Mouse (Mus musculus) heart, embryonic 11.5 days (tissue): ENCODE results near the gene Kank2. TPM values are rescaled to one million over a fixed set of nuclear protein-coding genes. Genes with fewer than 3 reads are reported as not detected.

Source experiments
- ATAC-seq: fragments of 200-750 bp; cut with Nextera tagmentation; replicated peaks from 2 replicates; pipeline ENCODE4 v1.8.0; 2017; ENCODE audit warnings: moderate library complexity; ENCODE audit not compliant: insufficient number of reproducible peaks, low FRiP score, low TSS enrichment
- H3K27ac ChIP-seq: fragments of 300-500 bp; sonication (generic); 2 replicates; pipeline ENCODE4 v1.5.1; 2014; ENCODE audit warnings: mild to moderate bottlenecking, low read depth, low read length
- H3K27me3 ChIP-seq: fragments of 300-500 bp; sonication (generic); 2 replicates; pipeline ENCODE4 v1.6.1; 2014; ENCODE audit warnings: mild to moderate bottlenecking, low read length, mixed read lengths; ENCODE audit not compliant: control insufficient read depth, insufficient read depth
- H3K36me3 ChIP-seq: fragments of 300-500 bp; sonication (generic); 2 replicates; pipeline ENCODE4 v1.6.1; 2014; ENCODE audit warnings: mild to moderate bottlenecking, low read length, moderate library complexity, mixed read lengths; ENCODE audit not compliant: control insufficient read depth, insufficient read depth
- H3K4me1 ChIP-seq: fragments of 300-500 bp; sonication (generic); 2 replicates; pipeline ENCODE4 v1.6.1; 2014; ENCODE audit warnings: low read length; ENCODE audit not compliant: control insufficient read depth, insufficient read depth
- H3K4me2 ChIP-seq: fragments of 300-500 bp; sonication (generic); 2 replicates; pipeline ENCODE4 v1.6.1; 2014; ENCODE audit warnings: mild to moderate bottlenecking, moderate library complexity
- H3K4me3 ChIP-seq: fragments of 300-500 bp; sonication (generic); 2 replicates; pipeline ENCODE4 v1.5.1; 2014; ENCODE audit warnings: low read depth, low read length
- H3K9ac ChIP-seq: fragments of 300-500 bp; sonication (generic); 2 replicates; pipeline ENCODE4 v1.6.1; 2014; ENCODE audit warnings: mild to moderate bottlenecking, low read depth, low read length, moderate library complexity
- H3K9me3 ChIP-seq: fragments of 300-500 bp; sonication (generic); replicated peaks from 2 replicates; pipeline ENCODE4 v1.6.1; 2016; ENCODE audit warnings: low read length; ENCODE audit not compliant: control insufficient read depth
- WGBS: fragments of 180-500 bp; shearing (Covaris S2); extraction: QIAGEN DNeasy Blood & Tissue Kit; methylation state at CpG from one replicate; pipeline ENCODE4 v1.1.7; 2014; ENCODE audit not compliant: insufficient replicate concordance; 5-methylcytosine and 5-hydroxymethylcytosine counted together
- polyA plus RNA-seq: library from polyadenylated mRNA; unstranded; fragments of >200 nt; fragmentation: Nextera tagmentation; extraction: Ambion mirVana; gene quantifications from 2 replicates; pipeline ENCODE4 v1.2.1, GENCODE M21; 2014

Gene Kank2
- polyA plus RNA-seq, 1 experiment from 2014 or later = 8.9 TPM

GRCm38 (mm10) chr9:21806976-21807375, 8.4 kb upstream of the Kank2 start:
- Histone ChIP-seq H3K4me2 (no peak overlapping the region), H3K36me3 (peaks cover 8% of the 10 kb centered on the region; the same call in 1 of the 2 replicates), H3K9me3 (no peaks in the 10 kb centered on the region), H3K4me1 (no peaks in the 10 kb centered on the region), H3K4me3 (no peak overlapping the region), H3K27me3 (no peaks in the 10 kb centered on the region), H3K9ac (no peak overlapping the region), H3K27ac (no peak overlapping the region)
- ATAC-seq = no peak
- WGBS = 86% methylated on average over 11 of the region's 11 CpGs

DNA sequence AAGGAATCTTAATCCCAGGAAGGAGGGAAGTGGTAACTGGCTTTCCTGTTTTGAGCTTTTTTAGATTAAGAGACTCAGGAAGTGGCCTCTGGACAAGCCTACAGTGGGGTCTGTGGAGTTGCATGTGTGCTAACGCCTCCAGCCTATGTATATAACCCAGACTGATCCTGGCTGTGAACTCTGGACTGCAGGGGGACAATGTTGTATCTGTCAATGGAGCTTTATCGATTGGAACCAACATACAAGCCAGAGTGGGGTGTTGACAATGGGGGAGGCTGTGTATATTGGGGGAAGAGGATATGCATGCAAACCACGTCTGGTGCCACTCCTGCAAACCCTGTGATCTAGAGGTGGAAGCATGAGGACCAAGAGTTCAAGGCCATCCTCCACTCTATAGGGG, 7.8 kb upstream of the Kank2 start:
- Histone ChIP-seq H3K9ac (no peak overlapping the region), H3K9me3 (no peaks in the 10 kb centered on the region), H3K27me3 (no peaks in the 10 kb centered on the region), H3K4me2 (no peak overlapping the region), H3K27ac (no peak overlapping the region), H3K36me3 (peaks cover 9% of the 10 kb centered on the region; the same call in 1 of the 2 replicates), H3K4me3 (no peak overlapping the region), H3K4me1 (no peaks in the 10 kb centered on the region)
- WGBS = 52% methylated on average over 3 of the region's 3 CpGs
- ATAC-seq = no peak

- 0 out of 2 replicates have a peak overlapping the region, but pooled peaks have one; percentile 4 for H3K27ac ChIP-seq
- H3K36me3 ChIP-seq = peaks cover 13% of the 10 kb centered on the region
- H3K9ac ChIP-seq = peak overlapping the region; percentile 10; the same call in 1 of the 2 replicates
- H3K9me3 ChIP-seq = no peaks in the 10 kb centered on the region
- no peaks in the 10 kb centered on the region for H3K27me3 ChIP-seq
- no peaks in the 10 kb centered on the region for H3K4me1 ChIP-seq
- 0 out of 2 replicates have a peak overlapping the region, but pooled peaks have one; percentile 3 for H3K4me3 ChIP-seq
- peak overlapping the region; percentile 39 for H3K4me2 ChIP-seq
- ATAC-seq = peak; percentile 73
- WGBS = 29% methylated on average over 13 of the region's 13 CpGs
Observed at GRCm38 (mm10) chr9:21803986-21804644, 5.6 kb upstream of the Kank2 start.

GRCm38 (mm10) chr9:21801591-21801990, 3.0 kb upstream of the Kank2 start:
- Histone ChIP-seq H3K4me2 (no peak overlapping the region), H3K27me3 (no peaks in the 10 kb centered on the region), H3K9ac (no peak overlapping the region), H3K9me3 (no peaks in the 10 kb centered on the region), H3K36me3 (peaks cover 10% of the 10 kb centered on the region), H3K4me3 (no peak overlapping the region), H3K27ac (no peak overlapping the region), H3K4me1 (peaks cover 10% of the 10 kb centered on the region)
- WGBS = 83% methylated on average over 7 of the region's 7 CpGs
- no peak for ATAC-seq

DNA sequence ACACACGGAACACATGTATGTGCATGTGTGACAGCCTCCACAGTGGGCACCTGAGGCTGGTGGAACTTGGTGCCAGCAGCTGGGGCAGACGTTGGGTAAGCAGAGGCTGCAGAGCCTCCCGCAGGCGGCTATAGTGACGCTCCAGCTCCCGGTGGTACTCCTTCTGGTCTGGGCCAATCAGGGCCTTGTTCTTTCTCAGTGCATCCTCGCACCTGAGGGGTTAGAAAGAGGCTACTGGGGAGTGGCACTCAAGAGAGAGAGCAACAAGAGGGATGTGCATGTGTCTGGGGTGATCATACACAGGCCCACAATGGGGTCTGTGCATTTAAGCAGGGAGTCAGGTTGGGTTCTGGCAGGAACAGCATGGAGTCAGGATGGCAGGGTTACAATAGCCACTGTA, 2.6 kb upstream of the Kank2 start:
- H3K4me1 ChIP-seq = peaks cover 14% of the 10 kb centered on the region
- no peak overlapping the region for H3K4me3 ChIP-seq
- H3K27me3 ChIP-seq = no peaks in the 10 kb centered on the region
- H3K27ac ChIP-seq = no peak overlapping the region
- no peak overlapping the region for H3K4me2 ChIP-seq
- H3K9ac ChIP-seq = no peak overlapping the region
- no peak for ATAC-seq
- WGBS = 76% methylated on average over 7 of the region's 7 CpGs
- H3K9me3 ChIP-seq = no peaks in the 10 kb centered on the region
- peaks cover 10% of the 10 kb centered on the region for H3K36me3 ChIP-seq

GRCm38 (mm10) chr9:21799010-21799350, 436 bp upstream of the Kank2 start:
- peak overlapping the region; percentile 92 for H3K27ac ChIP-seq
- no peaks in the 10 kb centered on the region for H3K9me3 ChIP-seq
- peak overlapping the region; percentile 92 for H3K4me3 ChIP-seq
- no peaks in the 10 kb centered on the region for H3K27me3 ChIP-seq
- no peak overlapping the region; the same call in 1 of the 2 replicates for H3K9ac ChIP-seq
- peaks cover 24% of the 10 kb centered on the region for H3K36me3 ChIP-seq
- H3K4me2 ChIP-seq = peak overlapping the region; percentile 81
- H3K4me1 ChIP-seq = peaks cover 19% of the 10 kb centered on the region
- ATAC-seq = no peak
- WGBS = 57% methylated on average over 3 of the region's 3 CpGs

- no peaks in the 10 kb centered on the region for H3K9me3 ChIP-seq
- H3K9ac ChIP-seq = peak overlapping the region; percentile 88
- under 1% methylated on average over 23 of the region's 26 CpGs for WGBS
- ATAC-seq = peak; percentile 55
- H3K36me3 ChIP-seq = peaks cover 31% of the 10 kb centered on the region
- H3K4me2 ChIP-seq = peak overlapping the region; percentile 81
- no peaks in the 10 kb centered on the region for H3K27me3 ChIP-seq
- peak overlapping the region; percentile 92 for H3K4me3 ChIP-seq
- H3K4me1 ChIP-seq = peaks cover 21% of the 10 kb centered on the region
- peak overlapping the region; percentile 92 for H3K27ac ChIP-seq
Observed at GRCm38 (mm10) chr9:21797921-21798344, 611 bp downstream of the Kank2 start.

- H3K4me2 ChIP-seq = peak overlapping the region; percentile 81
- H3K4me3 ChIP-seq = peak overlapping the region; percentile 92
- H3K27me3 ChIP-seq = no peaks in the 10 kb centered on the region
- peak overlapping the region; percentile 92; the same call in 1 of the 2 replicates for H3K27ac ChIP-seq
- WGBS = 68% methylated on average over 3 of the region's 3 CpGs
- H3K9me3 ChIP-seq = no peaks in the 10 kb centered on the region
- peaks cover 29% of the 10 kb centered on the region for H3K36me3 ChIP-seq
- peaks cover 30% of the 10 kb centered on the region for H3K4me1 ChIP-seq
- peak overlapping the region; percentile 16 for H3K9ac ChIP-seq
- no peak for ATAC-seq
Observed at GRCm38 (mm10) chr9:21796919-21797318, 1.6 kb downstream of the Kank2 start.

DNA sequence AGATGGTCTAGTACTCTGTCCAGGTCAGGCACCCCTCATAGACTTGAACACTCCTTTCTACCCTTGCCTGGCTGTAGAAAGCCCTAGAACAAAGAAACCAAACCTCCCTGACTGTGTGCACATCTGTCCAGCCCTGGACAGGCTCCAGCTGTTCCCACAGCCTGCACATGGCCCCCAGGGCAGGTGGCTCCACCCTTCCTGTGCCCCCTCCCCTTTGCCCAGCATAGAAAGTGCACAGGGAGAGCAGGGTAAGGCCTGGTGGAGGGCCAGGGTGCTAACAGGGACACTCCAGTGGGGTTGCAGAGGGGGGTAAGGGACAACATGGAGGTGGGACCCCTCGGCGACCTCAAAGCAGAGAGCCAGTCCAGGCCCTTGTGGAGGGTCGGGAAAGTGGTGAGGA, 2.3 kb downstream of the Kank2 start:
- Histone ChIP-seq H3K9me3 (no peaks in the 10 kb centered on the region), H3K4me3 (peak overlapping the region; percentile 92), H3K36me3 (peaks cover 29% of the 10 kb centered on the region), H3K27me3 (no peaks in the 10 kb centered on the region), H3K27ac (peak overlapping the region; percentile 30), H3K9ac (peak overlapping the region; percentile 16), H3K4me2 (peak overlapping the region; percentile 81), H3K4me1 (peaks cover 37% of the 10 kb centered on the region)
- WGBS = 56% methylated on average over 3 of the region's 3 CpGs
- ATAC-seq = no peak
